Mouse (Mus musculus) testis, adult 2 months (tissue): ENCODE data around the gene Nelfa.

Experiments
- CTCF ChIP-seq: fragments of 200-500 bp; IDR thresholded peaks from 2 replicates; pipeline ENCODE4 v1.5.1; 2012; ENCODE audit warnings: low read depth, mild to moderate bottlenecking, inconsistent platforms, low read length, moderate library complexity; ENCODE audit not compliant: control insufficient read depth, insufficient read depth, insufficient replicate concordance
- POLR2A ChIP-seq: fragments of 200-500 bp; IDR thresholded peaks from 2 replicates; pipeline ENCODE4 v1.6.1; 2012; ENCODE audit warnings: low read depth, mild to moderate bottlenecking, inconsistent platforms, low read length, moderate library complexity; ENCODE audit not compliant: control insufficient read depth

DNA sequence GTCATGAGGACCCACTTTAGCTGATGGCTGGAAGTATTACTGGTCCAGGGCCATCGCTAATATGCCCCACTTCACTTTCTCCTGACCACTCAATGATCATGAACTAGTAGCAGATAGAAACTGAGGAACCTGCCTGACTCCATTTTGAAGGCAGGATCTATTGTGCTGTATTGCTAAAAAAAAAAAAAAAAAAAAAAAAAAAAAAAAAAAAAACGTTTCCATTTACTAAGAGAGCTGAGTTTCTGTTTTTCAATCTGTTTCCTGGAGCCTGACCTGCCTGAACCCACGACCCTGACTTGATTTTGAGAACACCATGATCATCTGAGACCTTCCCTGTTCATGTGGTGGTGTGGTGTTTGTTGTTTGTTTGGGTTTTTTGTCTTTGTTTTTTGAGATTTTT, 40.1 kb upstream of the Nelfa start:
- no peak for TF ChIP-seq POLR2A
- TF ChIP-seq CTCF, result no peak
